Mouse (Mus musculus) ZHBTc4 (cell line): ENCODE measurements around the gene Pla1a.

Experiments used
- DNase-seq: peaks from one replicate; pipeline ENCODE4 v3.0.0-alpha.2; 2011; ENCODE audit warnings: low read depth, low spot score

Gene Pla1a

DNA sequence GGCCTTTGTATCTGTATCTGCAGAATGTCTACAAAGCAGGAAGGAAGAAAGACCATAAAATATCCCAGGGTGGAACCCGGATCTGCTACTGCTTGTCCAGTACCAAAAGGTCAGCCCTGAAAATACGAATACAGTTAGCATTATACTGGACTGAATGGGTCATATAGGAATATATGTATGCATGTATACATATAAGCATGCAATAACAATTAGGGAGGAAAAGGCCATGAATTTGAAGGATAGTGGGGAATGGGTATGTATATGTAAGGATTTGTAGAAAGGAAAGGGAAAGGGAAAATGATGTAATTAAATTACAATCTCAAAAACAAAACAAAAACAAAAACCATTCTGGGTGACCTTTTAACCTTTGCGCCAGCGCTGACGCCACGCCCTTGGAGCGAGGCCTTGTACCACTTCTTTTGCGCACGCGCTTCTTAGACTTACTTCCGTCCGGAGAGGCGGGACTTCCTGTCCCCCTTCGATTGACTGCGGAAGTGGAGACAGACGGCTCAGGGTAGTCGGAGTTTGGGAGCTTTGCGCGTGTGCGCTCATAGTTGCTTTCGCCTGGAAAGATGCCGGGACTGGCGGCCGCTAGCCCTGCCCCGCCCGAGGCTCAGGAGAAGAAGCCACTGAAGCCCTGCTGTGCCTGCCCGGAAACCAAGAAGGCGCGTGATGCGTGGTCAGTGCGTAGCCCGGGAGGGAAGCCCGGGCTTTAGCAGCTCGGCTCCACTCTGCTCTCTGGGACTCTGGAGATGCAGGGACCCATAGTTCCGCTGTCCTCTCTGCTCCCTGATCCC, 86.2 kb downstream of the Pla1a start, which contains the start of the genes Cox17 and Gm21987:
Gene Cox17 (plus strand): TSS at position 463 of the 797 bp plus-strand sequence.
Gene Gm21987 (plus strand): TSS at position 512 of the 797 bp plus-strand sequence.
- DNase-seq, result peak; percentile 97
